8 mouse cellular contexts compared by ENCODE assay signal in the genomic region with DNA sequence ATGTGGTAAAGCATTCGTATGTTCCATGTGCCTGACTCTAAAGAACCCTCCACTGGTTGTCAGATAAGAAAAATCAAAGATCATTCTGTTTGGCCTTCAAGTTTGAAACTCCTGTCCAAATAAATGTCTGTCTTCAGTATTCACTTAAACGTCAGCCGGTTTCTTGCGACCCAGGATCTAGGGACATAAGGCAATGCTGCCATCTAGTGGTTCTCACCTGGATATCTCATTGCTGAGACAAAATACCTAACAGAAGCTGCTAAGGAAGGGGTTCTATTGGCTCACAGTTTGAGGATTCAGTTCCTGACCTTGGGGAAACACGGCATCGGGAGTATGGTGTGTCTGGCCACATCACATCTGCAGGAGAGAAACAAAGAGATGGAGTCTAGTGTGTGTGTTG.
DNase-seq lines count a peak whose midpoint lies in the region; ATAC-seq and TF ChIP-seq lines count a peak whose summit lies in the region.

No protein-coding gene starts in this region.

- H3K36me3 ChIP-seq in forebrain, embryonic 13.5 days (ENCODE audit: poor library complexity, severe bottlenecking): no peaks in the 10 kb centered on the region
- H3K36me3 ChIP-seq in lung, postnatal 0 days (ENCODE audit: insufficient read depth, low read length): no peaks in the 10 kb centered on the region
- H3K36me3 ChIP-seq in splenic B cell, adult 2 months (ENCODE audit: control insufficient read depth, insufficient read depth, low read length, poor library complexity, severe bottlenecking): no peaks in the 10 kb centered on the region

- TF ChIP-seq POLR2A in brain, embryonic 14.5 days (IDR thresholded peaks at IDR 0.05; ENCODE audit: borderline replicate concordance, extremely low read depth, insufficient read depth, insufficient read length, poor library complexity, severe bottlenecking): no peak

- TF ChIP-seq EP300 in lung, postnatal 0 days (IDR thresholded peaks at IDR 0.05): no peak

- no peak overlapping the region for H3K9ac ChIP-seq in forebrain, embryonic 13.5 days
- no peak overlapping the region for H3K9ac ChIP-seq in lung, postnatal 0 days (replicated peaks; ENCODE audit: low read depth)

- no peaks in the 10 kb centered on the region for H3K27me3 ChIP-seq in forebrain, embryonic 13.5 days
- no peaks in the 10 kb centered on the region for H3K27me3 ChIP-seq in lung, postnatal 0 days (replicated peaks; ENCODE audit: insufficient read depth, low read length)
- H3K27me3 ChIP-seq in splenic B cell, adult 2 months (ENCODE audit: control insufficient read depth, insufficient read depth, low read length, poor library complexity, severe bottlenecking): no peaks in the 10 kb centered on the region

- no peak overlapping the region for H3K4me3 ChIP-seq in forebrain, embryonic 13.5 days
- no peak overlapping the region for H3K4me3 ChIP-seq in lung, postnatal 0 days (ENCODE audit: low read depth, low read length)

- TF ChIP-seq CTCF in brain, embryonic 14.5 days (IDR thresholded peaks at IDR 0.05; ENCODE audit: borderline replicate concordance, extremely low read depth, insufficient read depth, insufficient read length): peak; percentile 75; the same call in 1 of the 2 replicates
- peak; percentile 91 for TF ChIP-seq CTCF in lung, postnatal 0 days (IDR thresholded peaks at IDR 0.05)

- peak; percentile 5 to 26 for DNase-seq in cerebellum, adult 18-20 months
- no peak for DNase-seq in cerebellum, adult 11-12 months
- DNase-seq in A20 (ENCODE audit: low read depth, low spot score): peak; percentile 79
- DNase-seq in brain, embryonic 14.5 days (ENCODE audit: low read depth): peak; percentile 88
- peak; percentile 67 for DNase-seq in kidney, postnatal 14 days
- DNase-seq in lung, postnatal 0 days (ENCODE audit: low spot score): peak; percentile 87
- peak; percentile 29 for DNase-seq in splenic B cell, adult 2 months (ENCODE audit: low read depth, low spot score)

- peaks cover 9% of the 10 kb centered on the region for H3K4me1 ChIP-seq in forebrain, embryonic 13.5 days
- no peaks in the 10 kb centered on the region for H3K4me1 ChIP-seq in lung, postnatal 0 days (ENCODE audit: insufficient read depth, low read depth, low read length)

- peak; percentile 43; the same call in 1 of the 2 replicates for ATAC-seq in forebrain, embryonic 13.5 days
- no peak for ATAC-seq in lung, postnatal 0 days

- 34% methylated on average over 6 of the region's 6 CpGs for WGBS in forebrain, embryonic 13.5 days
- 31% methylated on average over 6 of the region's 6 CpGs for WGBS in lung, postnatal 0 days

- H3K4me2 ChIP-seq in forebrain, embryonic 13.5 days: no peak overlapping the region
- H3K4me2 ChIP-seq in lung, postnatal 0 days (replicated peaks; ENCODE audit: low read depth, low read length): no peak overlapping the region

- no peaks in the 10 kb centered on the region for H3K9me3 ChIP-seq in forebrain, embryonic 13.5 days (replicated peaks)
- H3K9me3 ChIP-seq in lung, postnatal 0 days (ENCODE audit: low read length): no peaks in the 10 kb centered on the region

- H3K27ac ChIP-seq in forebrain, embryonic 13.5 days: no peak overlapping the region
- no peak overlapping the region for H3K27ac ChIP-seq in lung, postnatal 0 days (ENCODE audit: low read length)
